Mouse (Mus musculus) R1 (cell line): ENCODE data around the gene Hmgn1.

ENCODE experiments used
- DNase-seq: peaks from one replicate; pipeline ENCODE4 v3.0.0-alpha.2; 2018; ENCODE audit warnings: low read depth, low spot score

Hmgn1 gene

GRCm38 (mm10) chr16:96126684-96127171 is 801 bp downstream of the Hmgn1 start:
- DNase-seq, result peak; percentile 81

GRCm38 (mm10) chr16:96120022-96120623 is 7.4 kb downstream of the Hmgn1 start:
- no peak for DNase-seq

- DNase-seq, result peak; percentile 74
Measured at GRCm38 (mm10) chr16:96114729-96115128, 12.8 kb downstream of the Hmgn1 start.

GRCm38 (mm10) chr16:96112769-96113168 is 14.8 kb downstream of the Hmgn1 start:
- no peak for DNase-seq

- DNase-seq, result no peak
Measured at GRCm38 (mm10) chr16:96110655-96111345, 16.7 kb downstream of the Hmgn1 start.

- no peak for DNase-seq
Measured at GRCm38 (mm10) chr16:96109673-96110072, 17.9 kb downstream of the Hmgn1 start.

- peak; percentile 89 for DNase-seq
Measured at GRCm38 (mm10) chr16:96103036-96103435, 24.5 kb downstream of the Hmgn1 start.

GRCm38 (mm10) chr16:96097811-96098210 is 29.7 kb downstream of the Hmgn1 start:
- peak; percentile 65 for DNase-seq

GRCm38 (mm10) chr16:96095966-96096365 is 31.6 kb downstream of the Hmgn1 start:
- no peak for DNase-seq

GRCm38 (mm10) chr16:96091515-96092504 is 35.7 kb downstream of the Hmgn1 start:
- DNase-seq, result no peak

GRCm38 (mm10) chr16:96088120-96088519 is 39.4 kb downstream of the Hmgn1 start:
- DNase-seq, result no peak

- no peak for DNase-seq
Measured at GRCm38 (mm10) chr16:96087436-96087835, 40.1 kb downstream of the Hmgn1 start.

GRCm38 (mm10) chr16:96087001-96087400 is 40.5 kb downstream of the Hmgn1 start:
- DNase-seq, result peak; percentile 79

GRCm38 (mm10) chr16:96085597-96085996 is 41.9 kb downstream of the Hmgn1 start:
- no peak for DNase-seq

GRCm38 (mm10) chr16:96083179-96083646 is 44.3 kb downstream of the Hmgn1 start:
- peak; percentile 84 for DNase-seq

- peak; percentile 92 for DNase-seq
Measured at GRCm38 (mm10) chr16:96082301-96083178, 45.0 kb downstream of the Hmgn1 start, which contains the start of gene Brwd1. Gene Brwd1 (minus strand): TSS chr16:96082526.

- DNase-seq, result peak; percentile 59
Measured at GRCm38 (mm10) chr16:96081742-96082241, 45.7 kb downstream of the Hmgn1 start.

GRCm38 (mm10) chr16:96081331-96081730 is 46.2 kb downstream of the Hmgn1 start:
- peak; percentile 95 for DNase-seq

GRCm38 (mm10) chr16:96080524-96080923 is 47.0 kb downstream of the Hmgn1 start:
- no peak for DNase-seq
